Mouse (Mus musculus): ENCODE results near the gene Itga2. TPM values are rescaled to one million over a fixed set of nuclear protein-coding genes. Genes with fewer than 3 reads are reported as not detected.

The Itga2 gene
- total RNA-seq, 1 experiment from 2014 or later = 4.8 TPM

GRCm38 (mm10) chr13:114887695-114888094, 44.2 kb downstream of the Itga2 start:
- peak; percentile 16 for ATAC-seq (ENCODE audit: extremely low read depth, insufficient number of reproducible peaks, low FRiP score, poor library complexity, severe bottlenecking)

GRCm38 (mm10) chr13:114887293-114887692, 44.6 kb downstream of the Itga2 start:
- peak; percentile 69; the same call in 1 of the 2 replicates for ATAC-seq (ENCODE audit: extremely low read depth, insufficient number of reproducible peaks, low FRiP score, poor library complexity, severe bottlenecking)

- ATAC-seq (ENCODE audit: extremely low read depth, insufficient number of reproducible peaks, low FRiP score, poor library complexity, severe bottlenecking) = no peak
These were observed 46.7 kb downstream of the Itga2 start for GRCm38 (mm10) chr13:114885171-114885570.

GRCm38 (mm10) chr13:114878667-114879066, 53.2 kb downstream of the Itga2 start:
- no peak for ATAC-seq (ENCODE audit: extremely low read depth, insufficient number of reproducible peaks, low FRiP score, poor library complexity, severe bottlenecking)

GRCm38 (mm10) chr13:114876005-114876520, 55.8 kb downstream of the Itga2 start:
- ATAC-seq (ENCODE audit: extremely low read depth, insufficient number of reproducible peaks, low FRiP score, poor library complexity, severe bottlenecking) = no peak

GRCm38 (mm10) chr13:114874738-114875137, 57.2 kb downstream of the Itga2 start:
- ATAC-seq (ENCODE audit: extremely low read depth, insufficient number of reproducible peaks, low FRiP score, poor library complexity, severe bottlenecking) = no peak

- ATAC-seq (ENCODE audit: extremely low read depth, insufficient number of reproducible peaks, low FRiP score, poor library complexity, severe bottlenecking) = no peak
These were observed 74.4 kb downstream of the Itga2 start for GRCm38 (mm10) chr13:114857525-114857924.

- no peak for ATAC-seq (ENCODE audit: extremely low read depth, insufficient number of reproducible peaks, low FRiP score, poor library complexity, severe bottlenecking)
These were observed 75.7 kb downstream of the Itga2 start for GRCm38 (mm10) chr13:114856269-114856627.

GRCm38 (mm10) chr13:114855573-114856268, 76.2 kb downstream of the Itga2 start:
- ATAC-seq (ENCODE audit: extremely low read depth, insufficient number of reproducible peaks, low FRiP score, poor library complexity, severe bottlenecking) = 0 out of 2 replicates have a peak, but pooled peaks have one; percentile 26

GRCm38 (mm10) chr13:114854428-114854827, 77.5 kb downstream of the Itga2 start:
- no peak for ATAC-seq (ENCODE audit: extremely low read depth, insufficient number of reproducible peaks, low FRiP score, poor library complexity, severe bottlenecking)

GRCm38 (mm10) chr13:114854023-114854422, 77.9 kb downstream of the Itga2 start:
- ATAC-seq (ENCODE audit: extremely low read depth, insufficient number of reproducible peaks, low FRiP score, poor library complexity, severe bottlenecking) = no peak

GRCm38 (mm10) chr13:114853152-114853551, 78.7 kb downstream of the Itga2 start:
- ATAC-seq (ENCODE audit: extremely low read depth, insufficient number of reproducible peaks, low FRiP score, poor library complexity, severe bottlenecking) = no peak

- ATAC-seq (ENCODE audit: extremely low read depth, insufficient number of reproducible peaks, low FRiP score, poor library complexity, severe bottlenecking) = no peak
These were observed 79.4 kb downstream of the Itga2 start for GRCm38 (mm10) chr13:114852264-114853111.

- ATAC-seq (ENCODE audit: extremely low read depth, insufficient number of reproducible peaks, low FRiP score, poor library complexity, severe bottlenecking) = no peak
These were observed 83.0 kb downstream of the Itga2 start for GRCm38 (mm10) chr13:114848945-114849344.

GRCm38 (mm10) chr13:114845804-114846203, 86.1 kb downstream of the Itga2 start:
- peak; percentile 58 for ATAC-seq (ENCODE audit: extremely low read depth, insufficient number of reproducible peaks, low FRiP score, poor library complexity, severe bottlenecking)

- ATAC-seq (ENCODE audit: extremely low read depth, insufficient number of reproducible peaks, low FRiP score, poor library complexity, severe bottlenecking) = no peak
These were observed 88.6 kb downstream of the Itga2 start for GRCm38 (mm10) chr13:114843318-114843717.

- ATAC-seq (ENCODE audit: extremely low read depth, insufficient number of reproducible peaks, low FRiP score, poor library complexity, severe bottlenecking) = no peak
These were observed 91.4 kb downstream of the Itga2 start for GRCm38 (mm10) chr13:114840545-114840944.

- ATAC-seq (ENCODE audit: extremely low read depth, insufficient number of reproducible peaks, low FRiP score, poor library complexity, severe bottlenecking) = no peak
These were observed 92.8 kb downstream of the Itga2 start for GRCm38 (mm10) chr13:114839098-114839497.

- no peak for ATAC-seq (ENCODE audit: extremely low read depth, insufficient number of reproducible peaks, low FRiP score, poor library complexity, severe bottlenecking)
These were observed 93.3 kb downstream of the Itga2 start for GRCm38 (mm10) chr13:114838535-114838990.

GRCm38 (mm10) chr13:114837061-114837460, 94.8 kb downstream of the Itga2 start:
- ATAC-seq (ENCODE audit: extremely low read depth, insufficient number of reproducible peaks, low FRiP score, poor library complexity, severe bottlenecking) = no peak

All from neutrophil, adult 5-6 weeks (primary cell).